Mouse (Mus musculus): ENCODE data around the gene Zfp622. TPM values are rescaled to one million over a fixed set of nuclear protein-coding genes. Genes with fewer than 3 reads are reported as not detected.

Zfp622 gene
- total RNA-seq (2021): 10 to 100 TPM; 26.7 to 27.6 TPM
- long read RNA-seq, experiment 1, transcript Zfp622-201 (6 exons, 2,802 nt): major isoform, 26 of 39 reads
- long read RNA-seq, experiment 1, partial matches to known transcripts: 13 of 39 reads
- long read RNA-seq, experiment 1, other reads (novel, unspliced or antisense): 0 of 39 reads
- long read RNA-seq, experiment 2, transcript Zfp622-201 (6 exons, 2,802 nt): major isoform, 14 of 25 reads
- long read RNA-seq, experiment 2, partial matches to known transcripts: 10 of 25 reads
- long read RNA-seq, experiment 2, other reads (novel, unspliced or antisense): 0 of 25 reads

- peak; percentile 95 to 98 for DNase-seq
Measured at GRCm38 (mm10) chr15:25984067-25984733, at the start of gene Zfp622. Gene Zfp622 (plus strand): TSS chr15:25984366.

- DNase-seq: no peak
Measured at GRCm38 (mm10) chr15:25934411-25934810, 49.8 kb upstream of the Zfp622 start.

- DNase-seq: no peak
Measured at GRCm38 (mm10) chr15:25938496-25938895, 45.7 kb upstream of the Zfp622 start.

- peak; percentile 74 to 77 for DNase-seq
Measured at GRCm38 (mm10) chr15:25940397-25941377, 43.5 kb upstream of the Zfp622 start.

- no peak for DNase-seq
Measured at GRCm38 (mm10) chr15:25941514-25941913, 42.7 kb upstream of the Zfp622 start.

- no peak for DNase-seq
Measured at GRCm38 (mm10) chr15:25942415-25942814, 41.8 kb upstream of the Zfp622 start.

- peak in 1 of 2 experiments; percentile 47 for DNase-seq
Measured at GRCm38 (mm10) chr15:25943386-25944137, 40.6 kb upstream of the Zfp622 start.

GRCm38 (mm10) chr15:25945224-25945623 lies 38.9 kb upstream of the Zfp622 start:
- peak in 1 of 2 experiments; percentile 40 for DNase-seq

- no peak for DNase-seq
Measured at GRCm38 (mm10) chr15:25946482-25946881, 37.7 kb upstream of the Zfp622 start.

GRCm38 (mm10) chr15:25947383-25947782 lies 36.8 kb upstream of the Zfp622 start:
- no peak for DNase-seq

- DNase-seq: peak in 1 of 2 experiments; percentile 63
Measured at GRCm38 (mm10) chr15:25948257-25949223, 35.6 kb upstream of the Zfp622 start.

- no peak for DNase-seq
Measured at GRCm38 (mm10) chr15:25949696-25950095, 34.5 kb upstream of the Zfp622 start.

- no peak for DNase-seq
Measured at GRCm38 (mm10) chr15:25950584-25950983, 33.6 kb upstream of the Zfp622 start.

GRCm38 (mm10) chr15:25951037-25951436 lies 33.1 kb upstream of the Zfp622 start:
- DNase-seq: no peak

GRCm38 (mm10) chr15:25956001-25956400 lies 28.2 kb upstream of the Zfp622 start:
- DNase-seq: no peak

GRCm38 (mm10) chr15:25956422-25957117 lies 27.6 kb upstream of the Zfp622 start:
- peak in 1 of 2 experiments; percentile 45 for DNase-seq

- no peak for DNase-seq
Measured at GRCm38 (mm10) chr15:25957651-25958050, 26.5 kb upstream of the Zfp622 start.

GRCm38 (mm10) chr15:25959375-25959774 lies 24.8 kb upstream of the Zfp622 start:
- DNase-seq: no peak

GRCm38 (mm10) chr15:25960231-25960630 lies 23.9 kb upstream of the Zfp622 start:
- DNase-seq: no peak

Data from heart, adult 18-20 months (tissue).